In genomic region chr10:121095948-121096347, GRCm38 (mm10) we compare ENCODE assay signal across 13 mouse cellular contexts.
DNase-seq lines count a peak whose midpoint lies in the region; ATAC-seq and TF ChIP-seq lines count a peak whose summit lies in the region.
"Had no signal": no experiment of that assay in that cellular context is flagged by ENCODE, and none has a peak within 500 bp of the region (broad histone marks: within the 10 kb centered on the region; RNA-seq: fewer than 3 reads in every experiment).

No protein-coding gene starts in this region.

- intact Hi-C loops in heart, postnatal 36 days (cut with DNase I), result no loop called here
- intact Hi-C loops in left cerebral cortex, adult 2 months (cut with DNase I), result no loop called here

- no peaks in the 10 kb centered on the region for H3K4me1 ChIP-seq in megakaryocyte, embryonic 14.5 days
- H3K4me1 ChIP-seq in stomach, postnatal 0 days (replicated peaks; ENCODE audit: control insufficient read depth, insufficient read depth), result no peaks in the 10 kb centered on the region

- no peak for ATAC-seq in megakaryocyte, adult 5-6 weeks (ENCODE audit: poor library complexity, severe bottlenecking)
- no peak for ATAC-seq in stomach, postnatal 0 days (ENCODE audit: low FRiP score, low TSS enrichment)

- H3K36me3 ChIP-seq in megakaryocyte, embryonic 14.5 days (replicated peaks; ENCODE audit: low read length), result no peaks in the 10 kb centered on the region
- H3K36me3 ChIP-seq in stomach, postnatal 0 days (ENCODE audit: control insufficient read depth, insufficient read depth, low read length), result no peaks in the 10 kb centered on the region
- H3K36me3 ChIP-seq: embryonic facial prominence, embryonic 12.5 days had no signal

- no peak overlapping the region for H3K4me2 ChIP-seq in stomach, postnatal 0 days (replicated peaks; ENCODE audit: low read depth)
- H3K4me2 ChIP-seq: embryonic facial prominence, embryonic 12.5 days had no signal

- WGBS in stomach, postnatal 0 days, result 24% methylated on average over 12 of the region's 12 CpGs

- TF ChIP-seq EP300 in stomach, postnatal 0 days (optimal IDR thresholded peaks at IDR 0.05), result no peak

- H3K4me3 ChIP-seq in megakaryocyte, embryonic 14.5 days (replicated peaks), result peak overlapping the region; percentile 36
- H3K4me3 ChIP-seq in stomach, postnatal 0 days (ENCODE audit: low read depth, low read length), result no peak overlapping the region
- no peak overlapping the region for H3K4me3 ChIP-seq in left cerebral cortex, adult 2 months
- H3K4me3 ChIP-seq: embryonic facial prominence, embryonic 12.5 days had no signal

- H3K27ac ChIP-seq in stomach, postnatal 0 days (replicated peaks), result no peak overlapping the region
- H3K27ac ChIP-seq in left cerebral cortex, adult 2 months, result no peak overlapping the region
- H3K27ac ChIP-seq: embryonic facial prominence, embryonic 12.5 days; macrophage had no signal

- H3K27me3 ChIP-seq in megakaryocyte, embryonic 14.5 days (replicated peaks), result peaks cover 3% of the 10 kb centered on the region
- no peaks in the 10 kb centered on the region for H3K27me3 ChIP-seq in stomach, postnatal 0 days (ENCODE audit: control insufficient read depth, insufficient read depth, low read length)
- H3K27me3 ChIP-seq: embryonic facial prominence, embryonic 12.5 days had no signal

- peak; percentile 49 for DNase-seq in heart, adult 11 months
- no peak for DNase-seq in heart, postnatal 36 days
- DNase-seq in lung, postnatal 10 days, result peak; percentile 57
- DNase-seq in stomach, postnatal 0 days (ENCODE audit: low spot score), result peak; percentile 16
- no peak for DNase-seq in adipocyte (ENCODE audit: low spot score)
- no peak for DNase-seq in left cerebral cortex, adult 2 months (ENCODE audit: extremely low spot score in 1 of 2, low spot score in 2 of 2)
- DNase-seq: adrenal gland, postnatal 36 days; cerebellum, adult 8-10 months; thymus, postnatal 25 days had no signal

- peak; percentile 42; the same call in 1 of the 2 replicates for TF ChIP-seq CTCF in stomach, postnatal 0 days (IDR thresholded peaks at IDR 0.05; ENCODE audit: low read depth)
- TF ChIP-seq CTCF in left cerebral cortex, adult 2 months (IDR thresholded peaks at IDR 0.05), result no peak

- no peak overlapping the region for H3K9ac ChIP-seq in stomach, postnatal 0 days (ENCODE audit: low read length)
- H3K9ac ChIP-seq: embryonic facial prominence, embryonic 12.5 days had no signal

- H3K9me3 ChIP-seq in megakaryocyte, embryonic 14.5 days, result peaks cover 24% of the 10 kb centered on the region
- H3K9me3 ChIP-seq in stomach, postnatal 0 days (ENCODE audit: control insufficient read depth, low read length), result no peaks in the 10 kb centered on the region
- H3K9me3 ChIP-seq: embryonic facial prominence, embryonic 12.5 days had no signal

Comparison
In these comparisons a context has a peak if more than half of its experiments do, and no peak if none do; other contexts are left out.
1. DNase-seq: peak in heart, adult 11 months (single experiment), lung, postnatal 10 days (single experiment) and stomach, postnatal 0 days (single experiment); none in heart, postnatal 36 days (0 of 2), adipocyte (single experiment) and left cerebral cortex, adult 2 months (0 of 2).